Mouse (Mus musculus): ENCODE results near the gene Oat. TPM values are rescaled to one million over a fixed set of nuclear protein-coding genes. Genes with fewer than 3 reads are reported as not detected.

Gene Oat
- polyA plus RNA-seq, 1 experiment from 2014 or later: 98.6 TPM

DNA sequence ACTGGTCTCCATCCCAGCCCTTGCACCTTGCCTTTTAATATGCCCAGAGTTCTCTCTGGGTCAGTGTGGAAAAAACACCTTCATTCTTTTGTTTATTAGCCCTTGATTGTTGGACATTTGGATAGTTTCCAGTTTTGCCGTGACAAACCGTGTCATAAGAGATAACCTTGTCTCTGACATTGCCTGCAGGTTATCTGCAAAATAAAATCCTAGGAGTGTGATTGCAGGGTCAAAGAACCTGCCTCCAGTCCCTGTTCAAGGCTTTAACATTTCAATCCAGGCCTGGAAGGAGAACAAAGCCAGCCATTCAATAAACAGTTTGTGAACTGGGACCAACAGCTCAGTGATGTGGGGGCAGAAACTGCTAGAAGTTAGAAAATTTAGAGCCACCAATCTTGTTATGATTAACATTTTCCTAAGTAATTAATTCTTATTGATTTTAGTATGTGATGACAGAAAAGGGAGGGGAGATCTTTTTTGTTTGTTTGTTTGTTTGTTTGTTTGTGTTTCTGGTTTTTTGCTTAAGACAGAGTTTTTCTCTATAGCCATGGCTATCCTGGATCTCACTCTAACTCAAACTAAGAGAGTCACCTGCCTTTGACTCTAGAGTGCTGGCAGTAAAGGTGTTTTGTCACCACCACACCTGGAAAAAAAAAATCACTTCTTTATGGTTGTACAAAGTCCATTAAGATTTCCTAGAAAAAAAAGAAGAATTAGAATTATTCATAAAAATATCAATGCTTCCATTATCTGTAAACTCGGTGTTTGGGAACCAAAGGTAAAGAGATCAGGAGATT lies 9.7 kb upstream of the Oat start:
- Histone ChIP-seq H3K27ac (no peak overlapping the region), H3K36me3 (no peaks in the 10 kb centered on the region), H3K9me3 (no peaks in the 10 kb centered on the region), H3K4me1 (no peaks in the 10 kb centered on the region), H3K9ac (no peak overlapping the region), H3K27me3 (replicated peaks) (no peaks in the 10 kb centered on the region), H3K4me2 (replicated peaks) (no peak overlapping the region), H3K4me3 (no peak overlapping the region)
- WGBS: 77% methylated on average over 3 of the region's 3 CpGs
- ATAC-seq (ENCODE audit: low FRiP score, low read depth): no peak

DNA sequence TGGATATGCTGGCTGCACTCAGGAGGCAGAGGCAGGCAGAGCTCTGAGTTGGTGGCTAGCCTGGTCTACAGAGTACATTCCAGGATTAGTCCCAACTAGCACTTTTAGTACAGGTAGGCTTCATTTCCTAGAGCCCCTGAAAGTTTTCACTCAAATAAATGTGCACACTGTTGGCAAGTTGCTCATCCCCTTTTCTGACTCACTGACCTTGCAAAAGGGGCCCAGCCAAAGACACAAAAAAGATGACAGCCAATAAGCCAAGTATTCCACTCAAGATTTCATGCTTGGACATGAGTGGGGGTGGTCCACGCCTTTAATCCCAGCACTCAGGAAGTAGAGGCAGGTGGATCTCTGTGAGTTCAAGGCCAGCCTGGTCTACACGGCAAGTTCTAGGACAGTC lies 5.2 kb upstream of the Oat start:
- H3K27ac ChIP-seq: no peak overlapping the region
- H3K4me3 ChIP-seq: no peak overlapping the region
- no peak overlapping the region for H3K4me2 ChIP-seq (replicated peaks)
- H3K9me3 ChIP-seq: no peaks in the 10 kb centered on the region
- no peak overlapping the region for H3K9ac ChIP-seq
- ATAC-seq (ENCODE audit: low FRiP score, low read depth): no peak
- 89% methylated on average over 2 of the region's 2 CpGs for WGBS
- no peaks in the 10 kb centered on the region for H3K36me3 ChIP-seq
- no peaks in the 10 kb centered on the region; the same call in 1 of the 2 replicates for H3K4me1 ChIP-seq
- 0 out of 2 replicates have a peak, but pooled peaks cover 4% of the 10 kb centered on the region for H3K27me3 ChIP-seq (replicated peaks)

DNA sequence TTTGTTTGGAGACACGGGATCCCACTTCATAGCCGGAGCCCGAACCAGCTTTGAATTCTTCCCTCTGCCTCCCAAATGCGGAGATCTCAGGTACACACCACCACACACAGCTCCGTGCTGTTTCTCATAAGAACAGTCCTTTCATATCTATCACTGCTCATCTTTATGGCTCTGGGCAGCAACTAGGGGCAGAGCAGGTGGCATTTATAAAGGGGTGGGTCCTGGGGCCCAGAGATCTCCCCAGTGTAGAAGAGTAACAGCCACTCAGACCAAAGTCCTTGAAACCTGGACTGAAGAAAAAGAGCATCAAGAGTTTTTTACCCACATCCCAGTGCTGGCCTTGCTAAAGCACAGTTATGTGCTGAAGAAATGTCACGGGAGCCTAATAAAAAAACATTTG lies 4.3 kb upstream of the Oat start:
- Histone ChIP-seq H3K27ac (no peak overlapping the region), H3K9me3 (no peaks in the 10 kb centered on the region), H3K4me3 (no peak overlapping the region), H3K27me3 (replicated peaks) (0 out of 2 replicates have a peak, but pooled peaks cover 4% of the 10 kb centered on the region), H3K4me1 (no peaks in the 10 kb centered on the region; the same call in 1 of the 2 replicates), H3K9ac (no peak overlapping the region), H3K4me2 (replicated peaks) (no peak overlapping the region), H3K36me3 (no peaks in the 10 kb centered on the region)
- WGBS: 76% methylated on average over 6 of the region's 6 CpGs
- no peak for ATAC-seq (ENCODE audit: low FRiP score, low read depth)

DNA sequence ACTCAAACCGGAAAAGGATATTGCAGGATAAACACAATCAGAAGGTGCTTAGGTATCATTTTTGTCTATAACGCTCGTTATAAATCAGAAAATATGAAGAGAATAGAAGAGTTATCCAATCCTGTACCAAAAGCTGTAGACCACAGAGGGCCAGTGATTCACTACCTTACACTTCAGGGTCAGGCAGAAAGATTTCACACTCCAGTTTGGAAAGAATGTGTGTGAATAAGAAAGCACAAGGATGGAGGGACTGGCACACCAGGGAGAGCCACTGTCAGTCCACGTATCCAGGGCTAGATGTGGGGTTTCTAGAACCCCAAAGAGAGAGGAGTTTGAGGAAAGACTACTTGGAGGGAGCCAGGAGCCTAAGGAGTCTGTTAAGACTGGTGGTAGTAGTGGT lies 693 bp upstream of the Oat start:
- peaks cover 4% of the 10 kb centered on the region; the same call in 1 of the 2 replicates for H3K4me1 ChIP-seq
- no peak overlapping the region for H3K27ac ChIP-seq
- no peaks in the 10 kb centered on the region for H3K9me3 ChIP-seq
- H3K4me3 ChIP-seq: no peak overlapping the region
- peak overlapping the region; percentile 74 for H3K4me2 ChIP-seq (replicated peaks)
- 0 out of 2 replicates have a peak, but pooled peaks cover 4% of the 10 kb centered on the region for H3K27me3 ChIP-seq (replicated peaks)
- ATAC-seq (ENCODE audit: low FRiP score, low read depth): no peak
- H3K36me3 ChIP-seq: no peaks in the 10 kb centered on the region
- no peak overlapping the region for H3K9ac ChIP-seq
- 67% methylated on average over 4 of the region's 4 CpGs for WGBS

DNA sequence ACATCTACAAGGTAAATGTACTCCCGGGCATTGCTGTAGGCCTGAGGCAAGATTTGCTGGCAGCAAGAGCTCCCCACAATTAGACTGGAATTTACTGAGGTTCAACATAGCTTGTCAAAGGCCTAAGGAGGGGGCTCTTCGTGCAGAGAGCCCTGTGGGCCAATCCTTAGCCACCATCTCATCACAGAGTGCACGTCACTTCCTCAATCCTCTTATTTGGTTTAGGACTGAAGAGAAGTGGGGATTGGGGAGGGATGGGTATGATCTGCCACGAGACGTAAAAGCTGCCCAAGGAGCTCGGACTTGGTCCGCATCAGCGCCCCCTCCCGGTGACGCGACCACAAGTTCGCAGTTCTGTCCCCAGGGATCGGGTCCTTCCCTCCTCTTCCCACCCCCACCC lies 575 bp downstream of the Oat start:
- Histone ChIP-seq H3K27ac (no peak overlapping the region), H3K9ac (peak overlapping the region; percentile 68), H3K4me1 (peaks cover 4% of the 10 kb centered on the region; the same call in 1 of the 2 replicates), H3K4me3 (peak overlapping the region; percentile 66), H3K36me3 (no peaks in the 10 kb centered on the region), H3K9me3 (no peaks in the 10 kb centered on the region), H3K4me2 (replicated peaks) (peak overlapping the region; percentile 74), H3K27me3 (replicated peaks) (0 out of 2 replicates have a peak, but pooled peaks cover 4% of the 10 kb centered on the region)
- under 1% methylated on average over 13 of the region's 13 CpGs for WGBS
- ATAC-seq (ENCODE audit: low FRiP score, low read depth): peak; percentile 93

DNA sequence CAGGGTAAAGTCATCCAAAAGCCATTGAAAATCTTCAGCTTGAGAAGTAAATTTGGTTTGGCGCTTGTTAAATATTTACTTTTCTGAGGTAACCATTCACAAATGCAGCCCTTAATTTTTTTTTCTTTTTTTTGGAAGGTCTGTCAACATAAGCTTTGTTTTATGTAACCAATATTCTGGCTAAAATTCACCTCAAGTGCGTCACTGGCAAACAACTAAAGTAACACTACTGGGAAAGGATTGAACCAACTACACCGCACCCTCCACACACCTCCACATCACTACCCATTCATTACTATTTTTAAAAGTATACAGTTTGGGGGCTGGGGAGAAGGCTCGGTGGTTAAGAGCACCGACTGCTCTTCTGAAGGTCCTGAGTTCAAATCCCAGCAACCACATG lies 1.6 kb downstream of the Oat start:
- Histone ChIP-seq H3K9ac (no peak overlapping the region), H3K27ac (no peak overlapping the region), H3K9me3 (no peaks in the 10 kb centered on the region), H3K4me1 (peaks cover 4% of the 10 kb centered on the region; the same call in 1 of the 2 replicates), H3K4me2 (replicated peaks) (no peak overlapping the region), H3K27me3 (replicated peaks) (0 out of 2 replicates have a peak, but pooled peaks cover 4% of the 10 kb centered on the region), H3K36me3 (peaks cover 2% of the 10 kb centered on the region; the same call in 1 of the 2 replicates), H3K4me3 (no peak overlapping the region)
- ATAC-seq (ENCODE audit: low FRiP score, low read depth): no peak
- 96% methylated on average over 5 of the region's 5 CpGs for WGBS

DNA sequence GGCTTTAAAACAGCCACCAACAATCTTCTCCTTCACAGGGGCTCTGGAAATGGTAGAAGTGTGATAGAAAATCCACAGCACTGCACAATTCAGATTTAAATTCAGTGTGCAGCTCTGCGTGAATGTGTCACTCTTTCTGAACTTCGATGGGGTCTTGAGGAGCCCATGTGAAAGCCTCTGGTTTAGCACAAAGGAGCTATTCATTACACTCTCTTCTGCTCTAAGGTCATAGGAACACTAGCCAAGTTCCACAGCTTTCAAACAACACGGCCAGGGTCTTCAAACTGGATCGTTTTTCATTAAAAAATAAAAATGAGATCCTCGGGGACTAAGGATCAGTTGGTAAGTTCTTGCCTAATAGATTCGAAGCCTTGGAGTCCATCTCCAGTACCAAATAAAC lies 3.0 kb downstream of the Oat start:
- WGBS: 41% methylated on average over 6 of the region's 6 CpGs
- Histone ChIP-seq H3K4me3 (no peak overlapping the region), H3K4me2 (replicated peaks) (no peak overlapping the region), H3K9ac (no peak overlapping the region), H3K36me3 (peaks cover 3% of the 10 kb centered on the region; the same call in 1 of the 2 replicates), H3K9me3 (no peaks in the 10 kb centered on the region), H3K27ac (no peak overlapping the region), H3K4me1 (peaks cover 4% of the 10 kb centered on the region; the same call in 1 of the 2 replicates), H3K27me3 (replicated peaks) (0 out of 2 replicates have a peak, but pooled peaks cover 4% of the 10 kb centered on the region)
- ATAC-seq (ENCODE audit: low FRiP score, low read depth): no peak

DNA sequence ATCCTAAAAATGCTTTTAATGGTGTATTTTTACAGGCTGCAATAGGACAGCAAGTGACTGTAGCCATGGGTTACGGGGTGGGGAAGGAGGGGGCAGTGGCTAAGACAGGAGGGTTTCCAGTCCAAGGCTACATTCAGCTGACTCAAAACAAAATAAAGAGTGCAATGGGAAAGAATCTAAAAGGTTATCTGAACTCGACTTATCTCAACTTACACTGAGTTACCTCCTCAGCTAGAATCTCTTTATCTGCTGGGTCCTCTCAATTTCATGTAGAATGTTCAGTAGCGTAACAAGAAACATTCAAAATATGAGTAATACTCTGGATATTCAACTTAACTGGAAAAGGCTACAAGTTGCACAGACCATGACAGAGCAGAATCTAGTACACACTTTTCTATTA lies 3.5 kb downstream of the Oat start:
- Histone ChIP-seq H3K9ac (no peak overlapping the region), H3K27ac (no peak overlapping the region), H3K27me3 (replicated peaks) (0 out of 2 replicates have a peak, but pooled peaks cover 4% of the 10 kb centered on the region), H3K36me3 (peaks cover 3% of the 10 kb centered on the region; the same call in 1 of the 2 replicates), H3K4me3 (no peak overlapping the region), H3K4me2 (replicated peaks) (no peak overlapping the region), H3K4me1 (peaks cover 4% of the 10 kb centered on the region; the same call in 1 of the 2 replicates), H3K9me3 (no peaks in the 10 kb centered on the region)
- no peak for ATAC-seq (ENCODE audit: low FRiP score, low read depth)
- 74% methylated on average over 3 of the region's 3 CpGs for WGBS

DNA sequence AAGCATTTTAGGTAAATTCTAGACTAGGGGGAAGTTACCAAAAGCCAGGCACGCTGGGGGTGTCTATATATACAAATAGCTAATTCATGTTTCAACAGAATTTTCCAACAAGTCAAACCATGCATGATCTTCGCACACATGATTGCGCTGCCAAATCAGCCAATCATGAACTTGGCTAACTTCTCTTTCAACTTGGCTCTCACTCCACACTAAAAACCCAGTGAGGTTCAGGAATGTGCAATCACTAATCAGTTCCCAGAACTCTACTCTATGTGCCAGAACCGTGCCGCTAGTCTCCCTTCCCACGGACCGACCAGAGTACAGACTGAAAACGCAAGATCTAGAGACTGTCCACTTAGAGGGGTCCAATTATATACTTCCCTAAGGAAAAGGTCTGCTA lies 4.7 kb downstream of the Oat start:
- Histone ChIP-seq H3K27me3 (replicated peaks) (no peaks in the 10 kb centered on the region), H3K4me1 (peaks cover 4% of the 10 kb centered on the region; the same call in 1 of the 2 replicates), H3K9ac (no peak overlapping the region), H3K36me3 (peaks cover 3% of the 10 kb centered on the region; the same call in 1 of the 2 replicates), H3K4me2 (replicated peaks) (no peak overlapping the region), H3K9me3 (no peaks in the 10 kb centered on the region), H3K27ac (no peak overlapping the region), H3K4me3 (no peak overlapping the region)
- WGBS: 86% methylated on average over 8 of the region's 8 CpGs
- ATAC-seq (ENCODE audit: low FRiP score, low read depth): no peak

DNA sequence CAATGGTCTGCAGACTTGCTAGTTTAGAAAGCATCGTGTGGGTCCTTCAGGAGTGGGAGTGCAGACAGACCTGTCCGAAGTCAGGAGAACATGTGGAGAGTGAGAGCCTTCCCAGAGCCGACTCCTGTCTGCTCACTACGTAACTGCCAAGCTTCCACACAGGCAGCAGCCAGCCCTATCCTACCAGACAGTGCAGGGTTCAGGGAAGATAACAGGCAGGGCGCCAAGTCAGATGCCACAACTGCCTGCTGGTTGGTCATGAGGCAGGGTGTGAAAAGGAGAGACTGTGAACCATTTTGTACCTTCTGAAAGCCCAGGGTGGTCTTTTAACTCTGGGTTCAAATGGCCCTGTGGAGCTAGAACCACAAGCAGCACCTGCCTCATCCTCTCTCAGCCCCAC lies 6.1 kb downstream of the Oat start:
- Histone ChIP-seq H3K4me3 (no peak overlapping the region), H3K4me2 (replicated peaks) (no peak overlapping the region), H3K9me3 (no peaks in the 10 kb centered on the region), H3K9ac (no peak overlapping the region; the same call in 1 of the 2 replicates), H3K27me3 (replicated peaks) (no peaks in the 10 kb centered on the region), H3K36me3 (peaks cover 6% of the 10 kb centered on the region; the same call in 1 of the 2 replicates), H3K4me1 (0 out of 2 replicates have a peak, but pooled peaks cover 4% of the 10 kb centered on the region), H3K27ac (no peak overlapping the region)
- ATAC-seq (ENCODE audit: low FRiP score, low read depth): no peak
- 86% methylated on average over 5 of the region's 5 CpGs for WGBS

DNA sequence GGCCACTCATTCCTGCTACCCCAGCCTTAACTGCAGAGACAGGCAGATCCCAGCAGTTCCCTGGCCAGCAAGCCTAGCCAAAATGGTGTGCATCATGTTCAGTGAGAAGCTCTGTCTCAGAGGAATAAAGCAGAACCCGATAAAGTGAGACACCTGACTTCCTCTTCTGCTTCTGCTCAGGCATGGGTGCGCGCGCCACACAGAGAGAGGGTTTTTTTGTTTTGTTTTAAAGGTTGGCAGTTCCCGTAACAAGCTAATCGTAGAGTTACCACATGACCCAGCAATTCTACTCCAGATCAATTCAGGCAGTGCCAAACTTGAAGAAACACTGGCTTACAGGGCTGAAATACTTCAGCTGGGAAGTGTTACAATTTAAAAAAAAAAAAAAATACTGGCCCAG lies 7.4 kb downstream of the Oat start:
- ATAC-seq (ENCODE audit: low FRiP score, low read depth): no peak

DNA sequence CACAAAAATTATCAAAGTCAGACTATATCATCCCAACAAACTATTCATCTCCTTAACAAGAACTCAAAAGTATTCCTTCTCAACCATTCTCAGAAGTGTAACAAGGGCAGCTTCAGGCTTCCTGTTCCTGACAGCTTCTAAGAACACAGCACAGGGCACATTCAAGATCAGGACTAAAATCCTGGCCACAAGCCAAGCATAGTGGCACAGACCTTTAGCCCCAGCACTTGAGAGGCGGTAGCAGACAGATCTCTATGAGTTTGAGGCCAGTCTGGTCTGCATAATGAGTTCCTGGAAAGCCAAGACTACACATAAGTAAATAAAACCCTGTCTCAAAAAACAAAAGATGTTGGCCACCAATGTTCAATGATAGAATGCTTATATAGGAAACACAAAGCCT lies 10.4 kb downstream of the Oat start:
- ATAC-seq (ENCODE audit: low FRiP score, low read depth): no peak

More for the DNA sequence above, 7.4 kb downstream of the Oat start:
- Histone ChIP-seq H3K4me2 (replicated peaks) (no peak overlapping the region), H3K4me1 (0 out of 2 replicates have a peak, but pooled peaks cover 4% of the 10 kb centered on the region), H3K27me3 (replicated peaks) (no peaks in the 10 kb centered on the region), H3K36me3 (peaks cover 15% of the 10 kb centered on the region; the same call in 1 of the 2 replicates), H3K9me3 (no peaks in the 10 kb centered on the region), H3K27ac (no peak overlapping the region), H3K9ac (no peak overlapping the region), H3K4me3 (no peak overlapping the region)
- WGBS: 97% methylated on average over 6 of the region's 6 CpGs

More for the DNA sequence above, 10.4 kb downstream of the Oat start:
- no peaks in the 10 kb centered on the region for H3K4me1 ChIP-seq
- H3K27me3 ChIP-seq (replicated peaks): no peaks in the 10 kb centered on the region
- H3K27ac ChIP-seq: no peak overlapping the region
- no peak overlapping the region for H3K4me2 ChIP-seq (replicated peaks)
- peaks cover 40% of the 10 kb centered on the region for H3K36me3 ChIP-seq
- H3K9ac ChIP-seq: no peak overlapping the region
- WGBS: 64% methylated on average over 1 of the region's 1 CpGs
- no peaks in the 10 kb centered on the region for H3K9me3 ChIP-seq
- no peak overlapping the region for H3K4me3 ChIP-seq

All from neural tube, embryonic 12.5 days (tissue).